Mouse (Mus musculus) erythroblast, embryonic 14.5 days (primary cell): Measurements from ENCODE around the gene Ipcef1. TPM values are rescaled to one million over a fixed set of nuclear protein-coding genes. Genes with fewer than 3 reads are reported as not detected.

Experiments
- H3K27me3 ChIP-seq: 2 replicates; pipeline ENCODE4 v1.6.1; 2012; ENCODE audit warnings: inconsistent platforms; ENCODE audit not compliant: control insufficient read depth
- H3K36me3 ChIP-seq: 2 replicates; pipeline ENCODE4 v1.6.1; 2012; ENCODE audit warnings: mild to moderate bottlenecking, inconsistent platforms; ENCODE audit not compliant: control insufficient read depth
- H3K4me1 ChIP-seq: 2 replicates; pipeline ENCODE4 v1.6.1; 2012; ENCODE audit warnings: inconsistent platforms; ENCODE audit not compliant: control insufficient read depth
- H3K4me3 ChIP-seq: replicated peaks from 2 replicates; pipeline ENCODE3; 2012; ENCODE audit warnings: moderate library complexity, mild to moderate bottlenecking, inconsistent platforms
- H3K9me3 ChIP-seq: 2 replicates; pipeline ENCODE4 v1.6.1; 2012; ENCODE audit warnings: low read length, inconsistent platforms, mixed read lengths; ENCODE audit not compliant: control insufficient read depth
- GATA1 ChIP-seq: IDR thresholded peaks from 2 replicates; pipeline ENCODE4 v1.6.1; 2012; ENCODE audit warnings: low read length, inconsistent platforms, mixed read lengths
- TAL1 ChIP-seq: IDR thresholded peaks from 3 replicates; pipeline ENCODE4 v1.6.1; 2012; ENCODE audit warnings: low read length, inconsistent platforms, mixed read lengths
- polyA plus RNA-seq: library from polyadenylated mRNA; stranded (reverse); fragments of >175 nt; gene quantifications from 2 replicates; pipeline ENCODE4 v1.2.3, GENCODE M21; 2012

Ipcef1 gene
- polyA plus RNA-seq, 1 experiment, result 0.01 TPM

- H3K36me3 ChIP-seq, result no peaks in the 10 kb centered on the region
- H3K9me3 ChIP-seq, result 0 out of 2 replicates have a peak, but pooled peaks cover 3% of the 10 kb centered on the region
- no peaks in the 10 kb centered on the region for H3K4me1 ChIP-seq
- no peaks in the 10 kb centered on the region for H3K27me3 ChIP-seq
- TF ChIP-seq GATA1 (no peak), TAL1 (no peak)
- H3K4me3 ChIP-seq, result no peak overlapping the region
Observed at GRCm38 (mm10) chr10:6927600-6928223, 124.6 kb downstream of the Ipcef1 start.

- no peaks in the 10 kb centered on the region for H3K4me1 ChIP-seq
- TF ChIP-seq GATA1 (no peak), TAL1 (no peak)
- H3K36me3 ChIP-seq, result no peaks in the 10 kb centered on the region
- H3K4me3 ChIP-seq, result no peak overlapping the region
- H3K9me3 ChIP-seq, result 0 out of 2 replicates have a peak, but pooled peaks cover 3% of the 10 kb centered on the region
- H3K27me3 ChIP-seq, result no peaks in the 10 kb centered on the region
Observed at GRCm38 (mm10) chr10:6926724-6927123, 125.6 kb downstream of the Ipcef1 start.

DNA sequence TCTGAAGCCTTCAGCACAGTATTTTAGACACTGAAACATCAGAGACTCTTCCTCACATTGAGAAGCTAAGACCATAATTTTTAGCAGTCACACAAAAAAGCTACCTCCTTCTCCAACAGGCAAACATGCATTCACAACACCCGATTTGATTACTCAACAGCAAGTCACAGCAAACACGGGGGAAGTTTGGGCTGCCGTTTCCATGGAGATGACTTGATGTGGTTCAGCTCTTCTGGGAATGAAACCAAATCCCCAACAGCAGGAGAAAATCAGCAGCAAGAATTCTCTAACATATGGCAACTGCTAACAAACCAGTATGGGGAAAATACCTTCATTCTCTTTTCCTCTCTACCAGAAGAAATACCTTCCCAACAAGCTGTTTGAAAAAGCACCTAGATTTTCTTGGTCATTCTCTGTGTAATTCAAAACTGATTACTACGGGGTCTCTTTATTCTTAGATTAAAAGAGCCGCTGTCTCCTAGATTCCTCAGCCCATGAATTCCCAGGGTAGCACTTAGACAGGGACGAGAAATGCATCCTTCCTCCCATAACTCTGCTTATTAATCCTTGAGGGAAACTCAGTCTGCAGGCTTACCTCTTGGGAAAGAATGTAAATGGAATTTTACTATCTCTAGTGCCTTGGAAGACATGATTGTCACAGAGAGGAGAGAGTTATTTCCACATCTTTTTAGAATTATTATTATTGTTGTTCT, 135.6 kb downstream of the Ipcef1 start:
- H3K36me3 ChIP-seq, result no peaks in the 10 kb centered on the region
- TF ChIP-seq TAL1 (no peak), GATA1 (no peak)
- H3K9me3 ChIP-seq, result no peaks in the 10 kb centered on the region
- H3K4me3 ChIP-seq, result no peak overlapping the region
- no peaks in the 10 kb centered on the region for H3K27me3 ChIP-seq
- H3K4me1 ChIP-seq, result no peaks in the 10 kb centered on the region

- H3K4me1 ChIP-seq, result no peaks in the 10 kb centered on the region
- H3K9me3 ChIP-seq, result no peaks in the 10 kb centered on the region
- TF ChIP-seq GATA1 (no peak), TAL1 (no peak)
- no peaks in the 10 kb centered on the region for H3K27me3 ChIP-seq
- H3K4me3 ChIP-seq, result no peak overlapping the region
- no peaks in the 10 kb centered on the region for H3K36me3 ChIP-seq
Observed at GRCm38 (mm10) chr10:6915991-6916390, 136.3 kb downstream of the Ipcef1 start.

- Histone ChIP-seq H3K4me3 (no peak overlapping the region), H3K4me1 (no peaks in the 10 kb centered on the region), H3K36me3 (no peaks in the 10 kb centered on the region), H3K9me3 (no peaks in the 10 kb centered on the region), H3K27me3 (no peaks in the 10 kb centered on the region)
- TF ChIP-seq GATA1 (no peak), TAL1 (no peak)
Observed at GRCm38 (mm10) chr10:6909763-6910162, 142.5 kb downstream of the Ipcef1 start.

DNA sequence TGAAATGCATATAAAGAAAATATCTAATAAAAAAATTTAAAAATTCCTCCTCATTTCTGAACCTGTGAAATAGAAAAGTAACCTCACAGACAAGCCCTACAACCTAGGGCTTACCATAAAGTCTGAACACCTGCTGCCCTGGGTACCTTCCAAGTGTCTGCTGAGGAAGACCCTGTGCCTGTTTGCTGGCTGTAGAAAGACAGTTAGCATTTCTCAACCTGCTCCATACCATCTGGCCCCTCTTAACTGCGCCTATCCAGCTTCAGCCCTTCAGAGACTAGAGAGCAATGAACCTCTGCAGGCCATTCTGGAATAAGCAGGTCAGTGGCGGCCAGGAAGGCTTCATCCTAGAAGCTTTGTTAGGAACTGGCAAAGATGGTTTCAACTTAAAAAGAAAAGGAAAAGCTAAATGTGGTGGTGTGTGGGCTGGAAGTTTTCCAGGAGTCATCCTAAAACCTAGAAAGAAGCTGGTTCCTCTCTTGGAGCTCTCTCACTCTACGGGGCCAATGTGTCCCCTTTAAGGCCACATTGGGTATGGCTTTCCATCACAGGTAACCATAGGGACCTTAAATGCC, 150.4 kb downstream of the Ipcef1 start:
- Histone ChIP-seq H3K36me3 (no peaks in the 10 kb centered on the region), H3K4me1 (no peaks in the 10 kb centered on the region), H3K27me3 (no peaks in the 10 kb centered on the region), H3K9me3 (no peaks in the 10 kb centered on the region), H3K4me3 (no peak overlapping the region)
- TF ChIP-seq TAL1 (no peak), GATA1 (no peak)

GRCm38 (mm10) chr10:6900126-6900525, 152.2 kb downstream of the Ipcef1 start:
- no peaks in the 10 kb centered on the region for H3K36me3 ChIP-seq
- H3K27me3 ChIP-seq, result no peaks in the 10 kb centered on the region
- no peak overlapping the region for H3K4me3 ChIP-seq
- no peaks in the 10 kb centered on the region for H3K4me1 ChIP-seq
- TF ChIP-seq TAL1, result no peak
- no peak for TF ChIP-seq GATA1
- H3K9me3 ChIP-seq, result no peaks in the 10 kb centered on the region

GRCm38 (mm10) chr10:6896659-6897303, 155.5 kb downstream of the Ipcef1 start:
- Histone ChIP-seq H3K4me1 (no peaks in the 10 kb centered on the region), H3K36me3 (no peaks in the 10 kb centered on the region), H3K9me3 (peaks cover 4% of the 10 kb centered on the region; the same call in 1 of the 2 replicates), H3K4me3 (no peak overlapping the region), H3K27me3 (no peaks in the 10 kb centered on the region)
- TF ChIP-seq GATA1, result no peak
- no peak for TF ChIP-seq TAL1

DNA sequence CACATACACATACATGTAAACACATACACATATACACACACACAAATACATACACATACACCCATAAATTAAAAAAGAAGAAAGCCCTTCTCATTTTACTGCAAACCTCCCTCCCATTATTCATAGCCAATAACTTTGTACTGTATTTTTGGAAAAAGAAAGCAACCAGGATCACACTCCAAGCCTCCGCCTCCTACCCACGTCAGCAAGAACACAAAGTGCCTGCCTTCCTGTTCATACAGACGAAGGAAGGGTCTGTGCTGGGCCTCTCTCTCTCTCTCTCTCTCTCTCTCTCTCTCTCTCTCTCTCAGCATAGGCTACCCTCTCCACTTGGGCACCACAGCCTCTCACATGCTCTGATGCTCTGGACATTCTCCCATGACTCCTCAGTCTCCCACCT, 156.5 kb downstream of the Ipcef1 start:
- TF ChIP-seq GATA1 (no peak), TAL1 (no peak)
- H3K36me3 ChIP-seq, result no peaks in the 10 kb centered on the region
- H3K4me1 ChIP-seq, result no peaks in the 10 kb centered on the region
- no peak overlapping the region for H3K4me3 ChIP-seq
- no peaks in the 10 kb centered on the region for H3K27me3 ChIP-seq
- H3K9me3 ChIP-seq, result peaks cover 4% of the 10 kb centered on the region; the same call in 1 of the 2 replicates
